Mouse (Mus musculus) forebrain, embryonic 13.5 days (tissue): ENCODE results near the gene Pcdh8. TPM values are rescaled to one million over a fixed set of nuclear protein-coding genes. Genes with fewer than 3 reads are reported as not detected.

ENCODE experiments used
- ATAC-seq: fragments of 200-750 bp; cut with Nextera tagmentation; 2 replicates; pipeline ENCODE4 v1.8.0; 2017
- H3K27ac ChIP-seq: fragments of 300-500 bp; sonication (generic); 2 replicates; pipeline ENCODE4 v1.5.1; 2015; ENCODE audit warnings: inconsistent platforms, mild to moderate bottlenecking, moderate library complexity
- H3K27me3 ChIP-seq: fragments of 300-500 bp; sonication (generic); 2 replicates; pipeline ENCODE4 v1.6.1; 2015; ENCODE audit warnings: mild to moderate bottlenecking, inconsistent platforms
- H3K36me3 ChIP-seq: fragments of 300-500 bp; sonication (generic); 2 replicates; pipeline ENCODE4 v1.6.1; 2015; ENCODE audit warnings: mild to moderate bottlenecking, inconsistent platforms; ENCODE audit not compliant: poor library complexity, severe bottlenecking
- H3K4me1 ChIP-seq: fragments of 300-500 bp; sonication (generic); 2 replicates; pipeline ENCODE4 v1.6.1; 2015; ENCODE audit warnings: inconsistent platforms
- H3K4me2 ChIP-seq: fragments of 300-500 bp; sonication (generic); 2 replicates; pipeline ENCODE4 v1.6.1; 2015; ENCODE audit warnings: inconsistent platforms, mild to moderate bottlenecking, moderate library complexity
- H3K4me3 ChIP-seq: fragments of 300-500 bp; sonication (generic); 2 replicates; pipeline ENCODE4 v1.5.1; 2015; ENCODE audit warnings: mild to moderate bottlenecking, inconsistent platforms
- H3K9ac ChIP-seq: fragments of 300-500 bp; sonication (generic); 2 replicates; pipeline ENCODE4 v1.6.1; 2015; ENCODE audit warnings: mild to moderate bottlenecking, inconsistent platforms
- H3K9me3 ChIP-seq: fragments of 300-500 bp; sonication (generic); replicated peaks from 2 replicates; pipeline ENCODE4 v1.6.1; 2016; ENCODE audit warnings: inconsistent platforms
- WGBS: fragments of 180-500 bp; shearing (Covaris S2); methylation state at CpG from one replicate; pipeline ENCODE4 v1.1.7; 2015; 5-methylcytosine and 5-hydroxymethylcytosine counted together
- polyA plus RNA-seq: library from polyadenylated mRNA; unstranded; fragments of >200 nt; fragmentation: Nextera tagmentation; extraction: Ambion mirVana; gene quantifications from 2 replicates; pipeline ENCODE4 v1.2.1, GENCODE M21; 2015

Pcdh8 gene
- polyA plus RNA-seq, result 21.1 and 22.3 TPM in 2 replicates

GRCm38 (mm10) chr14:79771094-79771535 lies at the start of gene Pcdh8:
TSS of gene Pcdh8 (minus strand) at chr14:79771312.
- Histone ChIP-seq H3K36me3 (0 out of 2 replicates have a peak, but pooled peaks cover 4% of the 10 kb centered on the region), H3K4me3 (peak within 1 kb of the TSS; percentile 56), H3K9ac (peak within 1 kb of the TSS; percentile 75), H3K4me1 (peaks cover 70% of the 10 kb centered on the region), H3K27ac (peak within 1 kb of the TSS; percentile 80), H3K27me3 (peaks cover 47% of the 10 kb centered on the region), H3K9me3 (no peaks in the 10 kb centered on the region), H3K4me2 (peak within 1 kb of the TSS; percentile 82)
- ATAC-seq, result peak; percentile 94
- WGBS, result under 1% methylated on average over 30 of the region's 30 CpGs

GRCm38 (mm10) chr14:79814709-79815108 lies 43.6 kb upstream of the Pcdh8 start:
- H3K9me3 ChIP-seq, result no peaks in the 10 kb centered on the region; the same call in 1 of the 2 replicates
- no peaks in the 10 kb centered on the region for H3K36me3 ChIP-seq
- H3K4me3 ChIP-seq, result no peak overlapping the region
- peaks cover 3% of the 10 kb centered on the region; the same call in 1 of the 2 replicates for H3K27me3 ChIP-seq
- no peaks in the 10 kb centered on the region for H3K4me1 ChIP-seq
- 65% methylated on average over 8 of the region's 8 CpGs for WGBS
- H3K27ac ChIP-seq, result no peak overlapping the region
- H3K9ac ChIP-seq, result no peak overlapping the region
- H3K4me2 ChIP-seq, result no peak overlapping the region
- ATAC-seq, result no peak

- Histone ChIP-seq H3K9me3 (no peaks in the 10 kb centered on the region; the same call in 1 of the 2 replicates), H3K27me3 (peaks cover 3% of the 10 kb centered on the region; the same call in 1 of the 2 replicates), H3K27ac (no peak overlapping the region), H3K36me3 (no peaks in the 10 kb centered on the region), H3K9ac (no peak overlapping the region), H3K4me3 (no peak overlapping the region), H3K4me1 (no peaks in the 10 kb centered on the region), H3K4me2 (no peak overlapping the region)
- no peak for ATAC-seq
- 50% methylated on average over 1 of the region's 1 CpGs for WGBS
These were observed 43.0 kb upstream of the Pcdh8 start for GRCm38 (mm10) chr14:79814084-79814483.

DNA sequence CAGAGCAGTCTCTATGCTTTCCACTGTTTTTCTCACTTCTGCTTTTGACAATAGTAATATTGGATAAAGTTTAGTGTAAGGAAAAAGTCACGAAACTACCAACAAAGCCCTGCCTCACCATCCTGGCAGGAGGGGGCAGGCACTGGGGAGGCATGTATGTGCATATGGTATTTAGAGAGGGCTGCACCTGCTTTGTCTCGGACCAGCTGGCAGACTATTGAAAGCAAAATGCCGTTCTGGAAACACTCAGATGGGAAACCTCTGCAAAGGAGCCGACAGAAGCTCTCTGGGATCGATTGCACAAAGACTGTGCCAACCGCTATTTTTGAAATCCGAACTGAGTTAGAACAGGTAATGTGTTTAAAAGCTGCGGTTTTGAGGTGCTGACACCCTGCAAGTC lies 22.1 kb upstream of the Pcdh8 start:
- no peak overlapping the region for H3K4me2 ChIP-seq
- no peaks in the 10 kb centered on the region for H3K36me3 ChIP-seq
- H3K4me3 ChIP-seq, result no peak overlapping the region
- 56% methylated on average over 8 of the region's 8 CpGs for WGBS
- no peak overlapping the region for H3K9ac ChIP-seq
- no peak overlapping the region; the same call in 1 of the 2 replicates for H3K27ac ChIP-seq
- peak; percentile 79 for ATAC-seq
- H3K27me3 ChIP-seq, result no peaks in the 10 kb centered on the region
- H3K4me1 ChIP-seq, result peaks cover 7% of the 10 kb centered on the region; the same call in 1 of the 2 replicates
- no peaks in the 10 kb centered on the region for H3K9me3 ChIP-seq

DNA sequence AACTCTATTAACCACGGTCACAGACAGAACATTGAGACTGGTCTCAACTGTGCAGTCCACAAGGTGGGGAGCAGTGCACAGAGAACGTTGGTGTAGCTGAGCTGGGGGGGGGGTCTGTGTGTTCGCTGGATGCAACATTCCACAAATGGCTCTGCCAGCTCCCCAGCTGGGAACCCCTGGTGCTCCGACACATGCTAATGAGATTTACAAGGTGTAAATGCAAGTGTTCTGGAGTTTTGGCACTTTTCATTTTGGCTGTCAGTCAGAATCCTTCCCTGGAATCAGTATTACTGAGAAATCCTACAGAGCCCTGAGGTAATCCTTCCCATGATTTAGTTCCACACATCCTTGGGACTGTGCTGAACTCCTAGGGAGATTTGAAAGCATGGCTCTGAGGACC lies 18.4 kb upstream of the Pcdh8 start:
- Histone ChIP-seq H3K36me3 (no peaks in the 10 kb centered on the region), H3K9ac (no peak overlapping the region), H3K4me3 (no peak overlapping the region), H3K9me3 (no peaks in the 10 kb centered on the region), H3K4me2 (no peak overlapping the region), H3K4me1 (peaks cover 7% of the 10 kb centered on the region; the same call in 1 of the 2 replicates), H3K27me3 (no peaks in the 10 kb centered on the region), H3K27ac (no peak overlapping the region)
- WGBS, result 25% methylated on average over 4 of the region's 4 CpGs
- peak; percentile 74 for ATAC-seq

DNA sequence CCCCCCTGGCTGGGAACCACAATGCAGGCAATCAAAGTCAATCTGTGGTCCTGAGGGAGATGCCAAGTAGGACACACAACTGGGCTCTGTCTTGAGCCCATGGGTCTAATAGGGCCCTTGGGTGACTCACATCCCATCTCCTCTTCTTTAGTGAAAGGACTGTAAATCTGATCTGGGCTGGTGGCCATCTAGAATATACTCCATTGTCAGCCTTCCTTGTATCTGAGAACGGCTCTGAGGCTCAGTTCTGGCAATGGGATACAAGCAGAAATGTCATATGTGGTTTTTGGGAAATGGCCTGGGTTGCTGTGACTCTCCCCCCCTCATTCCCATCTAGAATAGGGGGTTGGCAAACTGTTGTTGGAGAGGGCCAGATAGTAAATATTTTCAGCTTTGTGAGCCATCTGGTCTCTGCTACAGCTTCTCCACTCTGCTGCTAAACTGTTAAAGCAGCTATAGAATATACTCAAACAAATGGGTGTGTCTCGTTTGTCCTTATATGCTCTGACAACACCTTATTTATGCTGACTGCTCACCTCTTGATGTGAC lies 17.6 kb upstream of the Pcdh8 start:
- WGBS, result 67% methylated on average over 2 of the region's 2 CpGs
- Histone ChIP-seq H3K4me1 (peaks cover 7% of the 10 kb centered on the region; the same call in 1 of the 2 replicates), H3K4me2 (no peak overlapping the region), H3K36me3 (no peaks in the 10 kb centered on the region), H3K27me3 (no peaks in the 10 kb centered on the region), H3K9ac (no peak overlapping the region), H3K4me3 (no peak overlapping the region), H3K27ac (no peak overlapping the region), H3K9me3 (no peaks in the 10 kb centered on the region)
- ATAC-seq, result peak; percentile 28; the same call in 1 of the 2 replicates

DNA sequence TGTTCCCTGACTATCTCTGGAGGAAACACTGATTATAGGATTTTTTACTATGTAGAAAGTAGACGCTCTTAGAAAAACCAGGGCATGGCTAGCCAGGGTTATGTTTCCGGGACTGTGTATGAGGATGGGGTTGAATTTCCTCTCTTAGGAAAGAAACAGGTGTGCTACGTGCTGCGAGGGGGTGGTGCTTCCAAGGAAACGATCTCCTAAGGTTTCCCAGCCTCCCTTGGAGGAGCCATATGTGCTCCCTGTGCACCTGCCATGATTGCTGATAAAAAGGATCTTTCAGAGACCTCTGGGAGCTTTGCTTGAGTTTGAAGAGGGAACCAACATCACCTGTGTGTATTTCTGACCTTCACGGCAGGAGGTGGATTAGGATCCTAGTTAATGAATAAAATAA lies 16.8 kb upstream of the Pcdh8 start:
- H3K4me3 ChIP-seq, result no peak overlapping the region
- H3K9ac ChIP-seq, result no peak overlapping the region
- no peaks in the 10 kb centered on the region for H3K27me3 ChIP-seq
- WGBS, result 86% methylated on average over 6 of the region's 6 CpGs
- H3K9me3 ChIP-seq, result no peaks in the 10 kb centered on the region
- H3K4me2 ChIP-seq, result no peak overlapping the region
- peaks cover 7% of the 10 kb centered on the region; the same call in 1 of the 2 replicates for H3K4me1 ChIP-seq
- ATAC-seq, result no peak
- H3K27ac ChIP-seq, result no peak overlapping the region
- H3K36me3 ChIP-seq, result no peaks in the 10 kb centered on the region

DNA sequence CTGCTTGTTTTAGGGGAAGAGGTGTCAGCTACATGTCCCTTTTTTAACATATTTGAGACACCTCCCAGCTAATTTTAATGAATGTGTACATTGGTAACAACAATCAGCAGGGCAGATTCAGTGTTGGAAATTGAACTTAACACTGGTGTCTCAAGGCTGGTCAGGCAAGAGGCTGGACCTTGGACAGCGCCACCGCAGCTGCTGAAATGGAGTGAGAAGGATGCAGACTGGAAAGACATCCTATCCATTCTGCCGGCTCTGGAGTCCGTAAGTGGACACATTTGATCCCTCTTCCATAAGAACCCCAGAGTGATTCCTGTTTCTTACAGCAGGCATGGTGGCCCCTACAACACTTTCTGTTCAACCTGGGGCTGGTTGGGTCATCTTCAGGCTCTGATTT lies 14.3 kb upstream of the Pcdh8 start:
- no peaks in the 10 kb centered on the region for H3K36me3 ChIP-seq
- 50% methylated on average over 4 of the region's 4 CpGs for WGBS
- H3K9ac ChIP-seq, result no peak overlapping the region
- H3K9me3 ChIP-seq, result no peaks in the 10 kb centered on the region
- no peak overlapping the region for H3K4me3 ChIP-seq
- no peak for ATAC-seq
- H3K4me2 ChIP-seq, result no peak overlapping the region
- no peaks in the 10 kb centered on the region for H3K27me3 ChIP-seq
- no peak overlapping the region for H3K27ac ChIP-seq
- peaks cover 7% of the 10 kb centered on the region; the same call in 1 of the 2 replicates for H3K4me1 ChIP-seq

DNA sequence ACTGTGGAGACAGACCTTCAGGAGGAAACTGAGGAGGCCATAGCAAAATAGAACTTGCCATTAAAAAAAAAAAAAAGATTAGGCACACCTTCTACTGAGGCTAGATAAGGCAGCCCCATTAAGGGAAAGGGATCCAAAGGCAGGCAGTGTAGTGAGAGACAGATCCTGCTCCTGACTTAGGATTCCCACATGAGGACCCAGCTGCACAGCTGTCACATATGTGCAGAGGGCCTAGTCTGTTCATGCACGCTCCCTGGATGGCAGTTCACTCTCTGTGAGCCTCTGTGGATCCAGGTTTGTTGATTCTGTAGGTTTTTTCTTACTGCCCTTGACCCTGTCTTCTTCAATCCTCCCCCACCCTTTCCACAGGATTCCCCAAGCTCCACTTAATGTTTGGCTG lies 9.8 kb upstream of the Pcdh8 start:
- 82% methylated on average over 1 of the region's 1 CpGs for WGBS
- Histone ChIP-seq H3K27me3 (no peaks in the 10 kb centered on the region), H3K9me3 (no peaks in the 10 kb centered on the region), H3K9ac (no peak overlapping the region), H3K4me1 (no peaks in the 10 kb centered on the region), H3K4me3 (no peak overlapping the region), H3K27ac (no peak overlapping the region), H3K36me3 (no peaks in the 10 kb centered on the region), H3K4me2 (no peak overlapping the region)
- no peak for ATAC-seq

- no peak for ATAC-seq
- H3K36me3 ChIP-seq, result no peaks in the 10 kb centered on the region
- H3K4me1 ChIP-seq, result no peaks in the 10 kb centered on the region
- H3K4me3 ChIP-seq, result no peak overlapping the region
- peaks cover 3% of the 10 kb centered on the region; the same call in 1 of the 2 replicates for H3K27me3 ChIP-seq
- no peak overlapping the region for H3K27ac ChIP-seq
- no peak overlapping the region for H3K4me2 ChIP-seq
- H3K9ac ChIP-seq, result no peak overlapping the region
- no peaks in the 10 kb centered on the region for H3K9me3 ChIP-seq
- WGBS, result 53% methylated on average over 6 of the region's 6 CpGs
These were observed 9.2 kb upstream of the Pcdh8 start for GRCm38 (mm10) chr14:79780332-79780731.

DNA sequence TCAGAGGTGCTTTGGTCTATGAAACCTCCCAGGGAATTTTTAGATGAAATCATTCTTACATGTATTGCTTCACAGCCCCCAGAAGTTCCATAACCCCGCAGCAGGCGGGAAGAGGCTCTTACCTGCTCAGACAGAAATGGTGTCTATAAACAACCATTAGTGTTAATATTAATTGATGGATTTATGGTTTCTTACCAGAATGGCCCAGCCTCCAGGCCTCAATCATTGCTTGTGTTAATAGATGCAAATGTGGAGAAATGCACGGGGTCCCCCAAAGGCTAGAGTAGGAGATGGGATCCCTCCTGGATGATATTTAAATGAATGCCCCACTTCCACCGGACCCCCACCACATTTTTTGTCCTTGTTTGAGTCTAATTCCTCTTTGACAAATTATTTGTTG lies 8.7 kb upstream of the Pcdh8 start:
- ATAC-seq, result no peak
- WGBS, result 73% methylated on average over 4 of the region's 4 CpGs
- no peak overlapping the region for H3K4me3 ChIP-seq
- H3K9me3 ChIP-seq, result no peaks in the 10 kb centered on the region
- H3K27ac ChIP-seq, result no peak overlapping the region
- H3K4me2 ChIP-seq, result no peak overlapping the region
- H3K9ac ChIP-seq, result no peak overlapping the region
- no peaks in the 10 kb centered on the region for H3K36me3 ChIP-seq
- H3K4me1 ChIP-seq, result peaks cover 1% of the 10 kb centered on the region; the same call in 1 of the 2 replicates
- peaks cover 3% of the 10 kb centered on the region; the same call in 1 of the 2 replicates for H3K27me3 ChIP-seq

DNA sequence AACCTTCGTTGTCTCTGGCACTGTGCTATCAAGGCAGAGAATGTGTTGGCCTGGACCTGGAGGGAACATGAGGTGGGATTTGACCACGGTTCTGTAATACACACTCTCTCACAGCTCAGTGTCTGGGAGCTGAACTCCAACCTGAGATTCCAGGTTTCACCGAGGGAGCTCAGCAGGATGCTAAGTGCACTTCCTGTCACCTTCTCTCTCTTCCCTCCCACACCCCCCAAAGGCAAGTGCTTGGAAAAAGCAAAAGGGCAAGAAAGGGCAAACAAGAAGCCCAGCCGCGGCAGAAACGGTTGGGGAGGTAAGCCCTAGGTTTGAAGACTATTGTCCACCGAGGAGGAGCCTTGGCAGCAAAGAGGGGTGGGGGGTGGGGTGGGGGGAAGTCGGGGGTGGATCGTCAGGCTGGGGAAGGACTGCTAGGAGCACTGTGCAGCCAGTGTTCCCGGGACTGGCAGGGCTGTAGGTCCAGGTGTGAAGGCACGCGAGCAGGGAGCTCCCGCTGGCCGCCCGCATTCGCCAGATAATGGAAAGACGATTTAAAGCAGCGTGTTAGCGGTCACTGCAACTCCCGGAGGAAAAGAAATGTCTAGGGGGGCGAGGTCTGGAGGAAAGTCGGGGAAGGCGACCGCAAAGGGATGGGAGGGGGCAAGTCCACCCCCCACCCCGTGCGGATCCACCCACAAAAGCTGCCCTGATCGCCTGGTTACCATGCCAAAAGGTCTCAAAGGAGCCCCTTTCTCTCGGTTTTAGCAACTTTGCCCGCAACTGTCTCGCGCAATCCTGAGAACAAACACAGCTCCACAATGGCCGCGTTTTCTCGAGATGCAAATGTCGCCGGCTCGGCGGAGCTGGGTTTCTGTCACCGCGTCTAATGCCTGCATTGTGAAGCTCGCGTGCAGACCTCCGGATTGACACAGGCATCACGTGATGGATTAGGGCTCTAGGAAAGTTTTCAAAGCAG lies 2.6 kb upstream of the Pcdh8 start:
- H3K9ac ChIP-seq, result peak overlapping the region; percentile 74
- H3K9me3 ChIP-seq, result no peaks in the 10 kb centered on the region
- peaks cover 26% of the 10 kb centered on the region for H3K27me3 ChIP-seq
- H3K36me3 ChIP-seq, result no peaks in the 10 kb centered on the region
- peak; percentile 23 for ATAC-seq
- H3K4me3 ChIP-seq, result peak overlapping the region; percentile 49
- peak overlapping the region; percentile 75 for H3K27ac ChIP-seq
- under 1% methylated on average over 44 of the region's 44 CpGs for WGBS
- peak overlapping the region; percentile 82 for H3K4me2 ChIP-seq
- peaks cover 55% of the 10 kb centered on the region for H3K4me1 ChIP-seq
